Mouse (Mus musculus) heart, adult 2 months (tissue): Measurements from ENCODE around the gene Tspo. TPM values are rescaled to one million over a fixed set of nuclear protein-coding genes. Genes with fewer than 3 reads are reported as not detected.

Experiments
- DNase-seq, 2 experiments: peaks; one replicate each; pipeline ENCODE4 v3.0.0; 2021
- H3K27ac ChIP-seq: fragments of 200-600 bp; 2 replicates; pipeline ENCODE4 v1.8.1; 2022
- H3K27me3 ChIP-seq: fragments of 200-500 bp; 2 replicates; pipeline ENCODE4 v1.6.1; 2012; ENCODE audit warnings: mild to moderate bottlenecking, low read length, inconsistent platforms, mixed read lengths; ENCODE audit not compliant: control insufficient read depth, insufficient read depth
- H3K36me3 ChIP-seq: fragments of 200-500 bp; 2 replicates; pipeline ENCODE4 v1.6.1; 2012; ENCODE audit warnings: low read length, inconsistent platforms; ENCODE audit not compliant: control insufficient read depth, insufficient read depth
- H3K4me1 ChIP-seq: fragments of 200-500 bp; 2 replicates; pipeline ENCODE4 v1.6.1; 2011; ENCODE audit warnings: low read length; ENCODE audit not compliant: control insufficient read depth, insufficient read depth
- H3K4me3 ChIP-seq: fragments of 200-600 bp; 2 replicates; pipeline ENCODE4 v1.8.1; 2022
- H3K79me2 ChIP-seq: fragments of 200-500 bp; replicated peaks from 2 replicates; pipeline ENCODE4 v1.6.1; 2012; ENCODE audit warnings: mild to moderate bottlenecking, inconsistent platforms, low read length, moderate library complexity, mixed read lengths; ENCODE audit not compliant: control insufficient read depth, insufficient read depth
- H3K9ac ChIP-seq: fragments of 200-500 bp; 2 replicates; pipeline ENCODE4 v1.6.1; 2012; ENCODE audit warnings: low read depth, mild to moderate bottlenecking, control low read depth, inconsistent platforms, low read length, mixed read lengths
- CTCF ChIP-seq: fragments of 200-600 bp; IDR thresholded peaks from 2 replicates; pipeline ENCODE4 v1.8.1; 2022; ENCODE audit warnings: antibody characterized with exemption, mild to moderate bottlenecking, moderate library complexity
- EP300 ChIP-seq: fragments of 200-500 bp; IDR thresholded peaks from 2 replicates; pipeline ENCODE4 v1.6.1; 2011; ENCODE audit warnings: low read depth, low read length, control low read depth; ENCODE audit not compliant: insufficient read depth
- POLR2A ChIP-seq: fragments of 200-500 bp; IDR thresholded peaks from 2 replicates; pipeline ENCODE4 v1.6.1; 2011; ENCODE audit warnings: mild to moderate bottlenecking, low read depth, low read length, control low read depth; ENCODE audit not compliant: insufficient read depth
- WGBS: fragments of 180-500 bp; shearing (Covaris S2); methylation state at CpG from one replicate; pipeline ENCODE4 v1.1.7; 2018; 5-methylcytosine and 5-hydroxymethylcytosine counted together
- intact Hi-C: fragments of 180-260 bp; cut with DNase I; formaldehyde crosslinking; loops from one replicate; pipeline ENCODE4 v1.15.1; 2025
- polyA plus RNA-seq: library from polyadenylated mRNA; depleted of rRNA; stranded (reverse); fragments of >200 nt; gene quantifications from 2 replicates; pipeline ENCODE4 v1.2.3, GENCODE M21; 2012
- total RNA-seq, 2 experiments: library from RNA; stranded (reverse); gene quantifications; 2 replicates each; pipeline ENCODE4 v1.2.3; 2021

The Tspo gene
- total and polyA plus RNA-seq, 3 experiments, result 61.2 to 154 (median 61.8) TPM

DNA sequence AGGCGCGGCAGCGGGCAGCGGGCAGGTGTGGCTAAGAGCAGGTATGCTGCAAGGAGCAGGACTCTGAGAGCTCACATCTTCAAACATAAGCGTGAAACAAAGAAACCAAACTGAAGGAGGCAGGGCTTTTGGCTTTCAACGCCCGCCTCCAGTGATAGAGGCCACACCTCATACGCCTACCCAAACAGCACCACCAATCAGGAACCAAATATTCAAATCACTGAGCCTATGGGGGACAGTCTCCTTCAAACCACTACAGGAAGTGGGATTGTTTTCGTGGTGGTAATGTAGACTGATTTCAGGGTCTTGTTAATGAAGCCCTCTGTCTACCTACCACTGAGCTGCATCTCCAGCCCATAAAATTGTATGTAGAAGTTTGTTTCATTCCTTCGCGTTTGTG is 6.3 kb downstream of the Tspo start:
- Histone ChIP-seq H3K36me3 (no peaks in the 10 kb centered on the region), H3K27me3 (no peaks in the 10 kb centered on the region), H3K4me1 (peaks cover 6% of the 10 kb centered on the region), H3K79me2 (no peaks in the 10 kb centered on the region), H3K4me3 (no peak overlapping the region), H3K27ac (no peak overlapping the region), H3K9ac (no peak overlapping the region)
- TF ChIP-seq EP300 (no peak), POLR2A (no peak), CTCF (no peak)
- intact Hi-C loops, result loop anchor here (5.0 kb wide), 1 partner anchor 38 kb away; no protein-coding TSS in a partner anchor
- 69% methylated on average over 11 of the region's 11 CpGs for WGBS
- no peak for DNase-seq

DNA sequence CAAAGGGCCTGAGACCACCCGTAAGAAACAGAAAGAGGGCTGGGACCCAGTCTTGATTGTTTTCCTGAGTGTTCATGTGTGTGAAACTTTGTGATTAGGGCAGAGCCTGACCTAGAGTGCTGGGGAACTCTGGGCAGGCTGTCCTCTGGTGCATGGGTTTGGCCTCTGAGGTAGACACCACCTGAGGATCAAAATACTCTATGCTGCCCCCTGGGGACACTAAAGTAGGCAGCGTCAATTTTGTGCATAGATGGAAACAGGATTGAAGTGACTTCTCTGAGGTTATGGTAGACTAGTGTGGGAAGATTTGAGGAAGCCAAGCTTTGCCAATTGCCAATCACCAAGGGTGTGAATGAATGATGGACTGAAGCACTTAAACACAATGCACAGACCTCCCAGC is 7.2 kb downstream of the Tspo start:
- no peaks in the 10 kb centered on the region for H3K27me3 ChIP-seq
- no peak overlapping the region for H3K4me3 ChIP-seq
- intact Hi-C loops, result no loop called here
- peaks cover 4% of the 10 kb centered on the region for H3K4me1 ChIP-seq
- H3K9ac ChIP-seq, result no peak overlapping the region
- H3K36me3 ChIP-seq, result no peaks in the 10 kb centered on the region
- no peak overlapping the region for H3K27ac ChIP-seq
- H3K79me2 ChIP-seq, result no peaks in the 10 kb centered on the region
- no peak for DNase-seq
- 63% methylated on average over 2 of the region's 2 CpGs for WGBS
- TF ChIP-seq CTCF, result peak; percentile 50
- no peak for TF ChIP-seq POLR2A

DNA sequence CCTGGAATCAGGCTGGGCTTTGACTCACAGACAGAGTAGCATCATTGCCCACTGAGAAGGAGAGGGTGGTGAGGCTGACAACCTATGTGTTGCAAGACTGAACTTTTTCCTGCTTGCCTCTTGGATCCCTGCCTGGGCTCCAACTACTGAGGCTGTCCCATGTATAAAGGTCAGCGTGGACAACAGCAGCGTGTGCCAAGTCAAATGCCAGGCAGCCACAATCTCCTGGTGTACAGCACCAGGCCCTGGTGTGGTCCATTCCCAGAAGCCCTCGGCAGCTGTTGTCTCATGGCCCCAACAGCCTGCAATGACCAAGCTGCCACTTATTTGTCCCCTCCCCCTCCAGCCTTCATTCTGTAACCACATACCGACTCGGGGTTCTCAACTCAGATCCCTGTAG is 8.2 kb downstream of the Tspo start:
- TF ChIP-seq POLR2A, result no peak
- no peak for TF ChIP-seq EP300
- no peak for TF ChIP-seq CTCF
- Histone ChIP-seq H3K27me3 (no peaks in the 10 kb centered on the region), H3K36me3 (no peaks in the 10 kb centered on the region), H3K79me2 (no peaks in the 10 kb centered on the region), H3K4me1 (peaks cover 2% of the 10 kb centered on the region; the same call in 1 of the 2 replicates), H3K9ac (no peak overlapping the region), H3K4me3 (no peak overlapping the region), H3K27ac (no peak overlapping the region)
- no peak for DNase-seq
- 73% methylated on average over 5 of the region's 5 CpGs for WGBS
- intact Hi-C loops, result no loop called here

DNA sequence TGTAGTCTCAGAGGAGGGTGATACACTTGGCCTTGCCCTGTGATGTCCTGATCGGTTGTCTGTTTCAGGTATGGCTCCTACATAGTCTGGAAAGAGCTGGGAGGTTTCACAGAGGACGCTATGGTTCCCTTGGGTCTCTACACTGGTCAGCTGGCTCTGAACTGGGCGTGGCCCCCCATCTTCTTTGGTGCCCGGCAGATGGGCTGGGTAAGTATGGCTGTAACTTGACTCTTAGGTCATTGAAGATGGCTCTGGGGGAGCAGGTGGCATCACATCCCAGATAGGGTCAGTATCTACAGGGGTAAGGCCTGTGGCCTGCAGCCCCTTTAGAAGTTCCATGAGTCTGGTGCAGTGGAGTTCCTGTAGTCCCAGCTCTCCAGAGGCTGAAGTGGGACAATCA is 8.7 kb downstream of the Tspo start:
- no peak for DNase-seq
- H3K4me1 ChIP-seq, result no peaks in the 10 kb centered on the region
- no peak for TF ChIP-seq POLR2A
- TF ChIP-seq EP300, result no peak
- no peak for TF ChIP-seq CTCF
- no peaks in the 10 kb centered on the region for H3K36me3 ChIP-seq
- H3K27me3 ChIP-seq, result no peaks in the 10 kb centered on the region
- no peak overlapping the region for H3K9ac ChIP-seq
- 79% methylated on average over 4 of the region's 4 CpGs for WGBS
- H3K79me2 ChIP-seq, result no peaks in the 10 kb centered on the region
- H3K27ac ChIP-seq, result no peak overlapping the region
- H3K4me3 ChIP-seq, result no peak overlapping the region
- intact Hi-C loops, result no loop called here

DNA sequence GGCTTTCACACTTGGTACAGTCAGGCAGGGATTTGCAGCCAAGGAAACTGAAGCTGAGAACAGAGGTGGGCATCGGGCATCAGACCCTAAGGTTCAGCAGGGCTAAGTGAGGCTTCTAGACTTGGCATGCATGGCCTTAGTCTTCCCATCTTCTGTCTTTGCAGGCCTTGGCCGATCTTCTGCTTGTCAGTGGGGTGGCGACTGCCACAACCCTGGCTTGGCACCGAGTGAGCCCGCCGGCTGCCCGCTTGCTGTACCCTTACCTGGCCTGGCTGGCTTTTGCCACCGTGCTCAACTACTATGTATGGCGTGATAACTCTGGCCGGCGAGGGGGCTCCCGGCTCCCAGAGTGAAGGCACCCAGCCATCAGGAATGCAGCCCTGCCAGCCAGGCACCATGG is 10.2 kb downstream of the Tspo start:
- 95% methylated on average over 12 of the region's 12 CpGs for WGBS
- Histone ChIP-seq H3K4me3 (no peak overlapping the region), H3K36me3 (no peaks in the 10 kb centered on the region), H3K9ac (no peak overlapping the region), H3K79me2 (no peaks in the 10 kb centered on the region), H3K27me3 (no peaks in the 10 kb centered on the region), H3K27ac (no peak overlapping the region), H3K4me1 (no peaks in the 10 kb centered on the region)
- TF ChIP-seq POLR2A (no peak), CTCF (no peak), EP300 (no peak)
- intact Hi-C loops, result no loop called here
- DNase-seq, result no peak

GRCm38 (mm10) chr15:83574731-83575351 is 11.4 kb downstream of the Tspo start:
- WGBS, result 65% methylated on average over 6 of the region's 6 CpGs
- Histone ChIP-seq H3K9ac (no peak overlapping the region), H3K27ac (no peak overlapping the region), H3K79me2 (no peaks in the 10 kb centered on the region), H3K36me3 (no peaks in the 10 kb centered on the region), H3K4me1 (no peaks in the 10 kb centered on the region), H3K27me3 (no peaks in the 10 kb centered on the region), H3K4me3 (no peak overlapping the region)
- DNase-seq, result peak in 1 of 2 experiments; percentile 38
- intact Hi-C loops, result no loop called here
- TF ChIP-seq EP300, result no peak
- no peak for TF ChIP-seq POLR2A
- no peak for TF ChIP-seq CTCF
